10 mouse cellular contexts compared by ENCODE assay signal in genomic region chr17:73962628-73963043, GRCm38 (mm10). TPM values are rescaled to one million over a fixed set of nuclear protein-coding genes. Genes with fewer than 3 reads are reported as not detected.
DNase-seq lines count a peak whose midpoint lies in the region.
"Had no signal": no experiment of that assay in that cellular context is flagged by ENCODE, and none has a peak within 500 bp of the region (broad histone marks: within the 10 kb centered on the region; RNA-seq: fewer than 3 reads in every experiment).

No protein-coding gene starts in this region.

- intact Hi-C loops in heart, postnatal 36 days (cut with DNase I), result no loop called here

- DNase-seq in kidney, adult 11 months, result peak; percentile 67
- DNase-seq in kidney, adult 18-20 months, result no peak
- DNase-seq in gonadal fat pad, adult 2 months (ENCODE audit: low read depth), result peak; percentile 84
- DNase-seq in heart, postnatal 36 days, result peak; percentile 42 to 54
- peak; percentile 75 for DNase-seq in lung, postnatal 10 days
- DNase-seq in spleen, adult 12 weeks (ENCODE audit: low spot score), result no peak
- no peak for DNase-seq in cerebellum, postnatal 25 days
- DNase-seq: cerebellum, adult 2 months; right cerebral cortex, adult 18-20 months; thymus, postnatal 36 days had no signal

RNA-seq across cellular contexts. Expression of gene Xdh, which starts 12.6 kb away (rescaled TPM):
- 67.5 and 70.9 TPM in 2 replicates for polyA plus RNA-seq in gonadal fat pad, adult 2 months (2012; rRNA removed)
- 100 to 1,000 TPM; 104 to 189 TPM for total RNA-seq in heart, postnatal 36 days (2021)

Comparison
In these comparisons a context has a peak if more than half of its experiments do, and no peak if none do; other contexts are left out.
1. DNase-seq: peak in kidney, adult 11 months (single experiment), gonadal fat pad, adult 2 months (single experiment), heart, postnatal 36 days (2 of 2) and lung, postnatal 10 days (single experiment); none in kidney, adult 18-20 months (single experiment), spleen, adult 12 weeks (single experiment) and cerebellum, postnatal 25 days (0 of 2).